Comparison of ENCODE assay signal across 10 mouse cellular contexts in the genomic region with DNA sequence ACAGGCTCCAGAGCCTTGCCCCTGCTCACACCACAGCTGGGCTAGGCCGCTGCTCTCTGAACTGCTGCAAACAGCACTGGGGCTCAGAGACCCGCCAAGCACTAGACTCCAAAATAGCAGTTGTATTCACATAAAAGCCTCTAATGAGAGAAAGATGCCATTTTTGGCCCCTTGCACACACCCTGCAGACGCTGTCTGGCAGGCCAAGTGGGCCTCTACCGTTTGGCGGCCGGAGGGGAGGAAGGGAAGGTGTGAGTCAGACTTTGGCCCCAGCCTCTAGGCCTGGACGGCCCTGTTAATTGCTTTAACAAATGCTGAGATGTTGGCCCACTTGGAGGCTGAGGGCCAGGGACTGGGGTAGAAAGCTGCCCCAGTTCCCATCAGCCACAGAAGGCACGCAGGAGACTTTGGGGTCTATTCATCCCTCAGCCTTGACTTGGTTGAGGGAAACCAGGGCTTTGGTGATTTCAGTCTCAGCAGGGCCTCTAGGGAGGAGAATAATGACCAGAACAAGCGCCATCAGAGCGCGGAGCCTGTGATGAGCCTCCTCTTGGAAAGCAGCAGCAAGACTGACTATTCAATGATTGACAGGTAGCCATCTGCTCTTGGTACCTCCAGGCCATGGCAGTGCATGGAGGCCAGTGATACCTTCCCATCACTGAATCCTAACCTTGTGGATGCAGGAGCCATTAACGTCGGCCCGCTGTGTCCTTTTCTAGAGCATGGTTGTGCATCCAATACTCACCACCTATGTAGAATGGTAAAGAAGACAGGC. TPM values are rescaled to one million over a fixed set of nuclear protein-coding genes. Genes with fewer than 3 reads are reported as not detected.
A peak's percentile ranks its signal among the peaks of the same experiment; 100 is the strongest.
DNase-seq lines count a peak whose midpoint lies in the region; ATAC-seq and TF ChIP-seq lines count a peak whose summit lies in the region.
"Had no signal": no experiment of that assay in that cellular context is flagged by ENCODE, and none has a peak within 500 bp of the region (broad histone marks: within the 10 kb centered on the region; RNA-seq: fewer than 3 reads in every experiment).

No protein-coding gene starts in this region.

- H3K27ac ChIP-seq in forebrain, postnatal 0 days (ENCODE audit: low read depth, low read length): no peak overlapping the region
- no peak overlapping the region for H3K27ac ChIP-seq in forebrain, embryonic 13.5 days
- peak overlapping the region; percentile 10; the same call in 1 of the 2 replicates for H3K27ac ChIP-seq in heart, embryonic 16.5 days (ENCODE audit: low read length)
- H3K27ac ChIP-seq: hindbrain, embryonic 15.5 days; neural tube, embryonic 13.5 days had no signal

- peak; percentile 35 for DNase-seq in forebrain, postnatal 0 days
- DNase-seq in 3T3-L1 (ENCODE audit: low read depth, low spot score): peak; percentile 83
- DNase-seq in cerebellum, adult 8-10 months: peak; percentile 66
- DNase-seq in spleen, postnatal 10 days (ENCODE audit: low spot score in 2 of 2): no peak
- no peak for DNase-seq in frontal cortex, postnatal 10 days (ENCODE audit: low spot score in 2 of 2)

- 74% methylated on average over 14 of the region's 14 CpGs for WGBS in forebrain, postnatal 0 days
- WGBS in forebrain, embryonic 13.5 days: 81% methylated on average over 14 of the region's 14 CpGs
- WGBS in heart, embryonic 16.5 days: 70% methylated on average over 14 of the region's 14 CpGs

- no peaks in the 10 kb centered on the region for H3K36me3 ChIP-seq in forebrain, postnatal 0 days (ENCODE audit: insufficient read depth)
- no peaks in the 10 kb centered on the region for H3K36me3 ChIP-seq in forebrain, embryonic 13.5 days (ENCODE audit: poor library complexity, severe bottlenecking)
- no peaks in the 10 kb centered on the region for H3K36me3 ChIP-seq in heart, embryonic 16.5 days (ENCODE audit: control insufficient read depth, insufficient read depth)
- H3K36me3 ChIP-seq: hindbrain, embryonic 15.5 days; neural tube, embryonic 13.5 days had no signal

- no peaks in the 10 kb centered on the region for H3K27me3 ChIP-seq in forebrain, postnatal 0 days (ENCODE audit: insufficient read depth, low read length)
- H3K27me3 ChIP-seq in forebrain, embryonic 13.5 days: no peaks in the 10 kb centered on the region
- H3K27me3 ChIP-seq in heart, embryonic 16.5 days (ENCODE audit: control insufficient read depth, insufficient read depth, low read length): no peaks in the 10 kb centered on the region; the same call in none of the 2 replicates
- H3K27me3 ChIP-seq: hindbrain, embryonic 15.5 days; neural tube, embryonic 13.5 days had no signal

- no peak overlapping the region for H3K9ac ChIP-seq in forebrain, postnatal 0 days
- H3K9ac ChIP-seq in forebrain, embryonic 13.5 days: no peak overlapping the region
- no peak overlapping the region for H3K9ac ChIP-seq in heart, embryonic 16.5 days (ENCODE audit: low read length)
- H3K9ac ChIP-seq: hindbrain, embryonic 15.5 days; neural tube, embryonic 13.5 days had no signal

- TF ChIP-seq CTCF in forebrain, postnatal 0 days (IDR thresholded peaks at IDR 0.05; ENCODE audit: low read depth): no peak

- H3K4me3 ChIP-seq in forebrain, postnatal 0 days (ENCODE audit: low read depth, low read length): no peak overlapping the region
- H3K4me3 ChIP-seq in forebrain, embryonic 13.5 days: no peak overlapping the region
- no peak overlapping the region for H3K4me3 ChIP-seq in heart, embryonic 16.5 days (ENCODE audit: low read length)
- H3K4me3 ChIP-seq: hindbrain, embryonic 15.5 days; neural tube, embryonic 13.5 days had no signal

- no peak overlapping the region for H3K4me2 ChIP-seq in forebrain, postnatal 0 days (ENCODE audit: low read depth)
- H3K4me2 ChIP-seq in forebrain, embryonic 13.5 days: no peak overlapping the region
- no peak overlapping the region for H3K4me2 ChIP-seq in heart, embryonic 16.5 days (ENCODE audit: low read depth, low read length)
- H3K4me2 ChIP-seq: hindbrain, embryonic 15.5 days; neural tube, embryonic 13.5 days had no signal

- no peaks in the 10 kb centered on the region for H3K9me3 ChIP-seq in forebrain, postnatal 0 days (ENCODE audit: low read length)
- no peaks in the 10 kb centered on the region for H3K9me3 ChIP-seq in forebrain, embryonic 13.5 days (replicated peaks)
- no peaks in the 10 kb centered on the region for H3K9me3 ChIP-seq in heart, embryonic 16.5 days (replicated peaks; ENCODE audit: control insufficient read depth, low read length)
- H3K9me3 ChIP-seq: hindbrain, embryonic 15.5 days; neural tube, embryonic 13.5 days had no signal

- ATAC-seq in forebrain, postnatal 0 days: peak; percentile 73
- no peak for ATAC-seq in forebrain, embryonic 13.5 days
- ATAC-seq in heart, embryonic 16.5 days (replicated peaks; ENCODE audit: extremely low read depth, insufficient read depth, low FRiP score): no peak
- ATAC-seq in megakaryocyte-erythroid progenitor cell, adult 5-6 weeks (replicated peaks; ENCODE audit: low FRiP score, low TSS enrichment, poor library complexity, severe bottlenecking): no peak

- H3K4me1 ChIP-seq in forebrain, postnatal 0 days (ENCODE audit: insufficient read depth): no peaks in the 10 kb centered on the region
- no peaks in the 10 kb centered on the region for H3K4me1 ChIP-seq in forebrain, embryonic 13.5 days
- H3K4me1 ChIP-seq in heart, embryonic 16.5 days (ENCODE audit: control insufficient read depth, insufficient read depth, low read length): no peaks in the 10 kb centered on the region
- H3K4me1 ChIP-seq: hindbrain, embryonic 15.5 days had no signal

RNA-seq across cellular contexts. Expression of a gene that starts 14.0 kb away (rescaled TPM):
- total RNA-seq in forebrain, postnatal 0 days (2014; rRNA removed): 0.76 and 1.2 TPM in 2 replicates
- polyA plus RNA-seq in forebrain, postnatal 0 days (2015; fragmentation: Nextera tagmentation; extraction: Ambion mirVana): 0.10 and 0.51 TPM in 2 replicates
- polyA plus RNA-seq in forebrain, embryonic 13.5 days (2015; fragmentation: Nextera tagmentation; extraction: Ambion mirVana): 0.13 TPM in 1 of 2 replicates, not detected in the other
- polyA plus RNA-seq in heart, embryonic 16.5 days (2015; fragmentation: Nextera tagmentation; extraction: Ambion mirVana): 5.9 and 7.8 TPM in 2 replicates
- total RNA-seq in megakaryocyte-erythroid progenitor cell, adult 5-6 weeks (2014; fragmentation: Nextera tagmentation): not detected in 2 replicates
- not detected in 2 replicates for total RNA-seq in megakaryocyte-erythroid progenitor cell, adult 5-6 weeks (2017)

Comparison
In these comparisons a context has a peak if more than half of its experiments do, and no peak if none do; other contexts are left out.
1. DNase-seq: peak in forebrain, postnatal 0 days (single experiment), 3T3-L1 (single experiment) and cerebellum, adult 8-10 months (single experiment); none in spleen, postnatal 10 days (0 of 2) and frontal cortex, postnatal 10 days (0 of 2).